Mouse (Mus musculus) kidney, postnatal 0 days (tissue): ENCODE data around the gene Eif4g1. TPM values are rescaled to one million over a fixed set of nuclear protein-coding genes. Genes with fewer than 3 reads are reported as not detected.

Experiments used
- ATAC-seq: fragments of 200-750 bp; cut with Nextera tagmentation; replicated peaks from 2 replicates; pipeline ENCODE4 v1.8.0; 2017; ENCODE audit warnings: low read depth, moderate number of reproducible peaks, moderate TSS enrichment, moderate library complexity; ENCODE audit not compliant: low FRiP score
- DNase-seq: peaks from one replicate; pipeline ENCODE4 v3.0.0-alpha.2; 2016; ENCODE audit warnings: low spot score
- H3K27ac ChIP-seq: fragments of 300-500 bp; sonication (generic); 2 replicates; pipeline ENCODE4 v1.5.1; 2014; ENCODE audit warnings: mild to moderate bottlenecking
- H3K27me3 ChIP-seq: fragments of 300-500 bp; sonication (generic); 2 replicates; pipeline ENCODE4 v1.6.1; 2014; ENCODE audit warnings: low read length, mixed read lengths; ENCODE audit not compliant: insufficient read depth
- H3K36me3 ChIP-seq: fragments of 300-500 bp; sonication (generic); 2 replicates; pipeline ENCODE4 v1.6.1; 2014; ENCODE audit warnings: low read length, mixed read lengths; ENCODE audit not compliant: insufficient read depth
- H3K4me1 ChIP-seq: fragments of 300-500 bp; sonication (generic); replicated peaks from 2 replicates; pipeline ENCODE4 v1.6.1; 2014; ENCODE audit warnings: antibody characterized with exemption, low read length, mixed read lengths; ENCODE audit not compliant: insufficient read depth
- H3K4me2 ChIP-seq: fragments of 300-500 bp; sonication (generic); 2 replicates; pipeline ENCODE4 v1.6.1; 2014; ENCODE audit warnings: mild to moderate bottlenecking, low read length, moderate library complexity, mixed read lengths
- H3K4me3 ChIP-seq: fragments of 300-500 bp; sonication (generic); replicated peaks from 2 replicates; pipeline ENCODE4 v1.5.1; 2014; ENCODE audit warnings: low read depth, low read length
- H3K9ac ChIP-seq: fragments of 300-500 bp; sonication (generic); 2 replicates; pipeline ENCODE4 v1.6.1; 2014; ENCODE audit warnings: low read depth, low read length
- H3K9me3 ChIP-seq: fragments of 300-500 bp; sonication (generic); replicated peaks from 2 replicates; pipeline ENCODE4 v1.6.1; 2016; ENCODE audit warnings: low read length, inconsistent platforms, mixed read lengths
- CTCF ChIP-seq: IDR thresholded peaks from 2 replicates; pipeline ENCODE4 v1.5.1; 2016; ENCODE audit warnings: antibody characterized with exemption, low read depth, mild to moderate bottlenecking, moderate library complexity
- WGBS: fragments of 180-500 bp; shearing (Covaris S2); extraction: QIAGEN DNeasy Blood & Tissue Kit; methylation state at CpG from one replicate; pipeline ENCODE4 v1.1.7; 2014; 5-methylcytosine and 5-hydroxymethylcytosine counted together
- polyA plus RNA-seq: library from polyadenylated mRNA; unstranded; fragments of >200 nt; fragmentation: Nextera tagmentation; extraction: Ambion mirVana; gene quantifications from 2 replicates; pipeline ENCODE4 v1.2.1, GENCODE M21; 2015

The Eif4g1 gene
- polyA plus RNA-seq, 1 experiment from 2014 or later: 115 TPM

GRCm38 (mm10) chr16:20708220-20708938 lies 40.3 kb downstream of the Eif4g1 start:
- no peak overlapping the region for H3K4me3 ChIP-seq
- no peak for TF ChIP-seq CTCF
- H3K4me1 ChIP-seq: no peaks in the 10 kb centered on the region
- peaks cover 17% of the 10 kb centered on the region; the same call in 1 of the 2 replicates for H3K36me3 ChIP-seq
- H3K9ac ChIP-seq: no peak overlapping the region
- H3K9me3 ChIP-seq: no peaks in the 10 kb centered on the region
- ATAC-seq (no peak), DNase-seq (no peak)
- no peak overlapping the region for H3K4me2 ChIP-seq
- H3K27me3 ChIP-seq: no peaks in the 10 kb centered on the region
- H3K27ac ChIP-seq: no peak overlapping the region
- WGBS: 93% methylated on average over 21 of the region's 21 CpGs

- Histone ChIP-seq H3K4me3 (no peak overlapping the region), H3K27me3 (no peaks in the 10 kb centered on the region), H3K27ac (no peak overlapping the region), H3K4me2 (no peak overlapping the region), H3K9ac (no peak overlapping the region), H3K36me3 (peaks cover 17% of the 10 kb centered on the region; the same call in 1 of the 2 replicates), H3K4me1 (no peaks in the 10 kb centered on the region), H3K9me3 (no peaks in the 10 kb centered on the region)
- ATAC-seq (no peak), DNase-seq (peak; percentile 55)
- peak; percentile 72 for TF ChIP-seq CTCF
- 75% methylated on average over 19 of the region's 19 CpGs for WGBS
Observed at GRCm38 (mm10) chr16:20708939-20709734, 41.0 kb downstream of the Eif4g1 start.

- no peaks in the 10 kb centered on the region for H3K27me3 ChIP-seq
- H3K27ac ChIP-seq: no peak overlapping the region
- TF ChIP-seq CTCF: no peak
- peaks cover 8% of the 10 kb centered on the region for H3K4me1 ChIP-seq
- no peak overlapping the region for H3K9ac ChIP-seq
- H3K4me2 ChIP-seq: no peak overlapping the region
- WGBS: 90% methylated on average over 11 of the region's 11 CpGs
- no peaks in the 10 kb centered on the region for H3K9me3 ChIP-seq
- no peak overlapping the region for H3K4me3 ChIP-seq
- peaks cover 17% of the 10 kb centered on the region; the same call in 1 of the 2 replicates for H3K36me3 ChIP-seq
- no peak for ATAC-seq
- DNase-seq: no peak
Observed at GRCm38 (mm10) chr16:20710370-20710769, 42.3 kb downstream of the Eif4g1 start.

GRCm38 (mm10) chr16:20710810-20711209 lies 42.7 kb downstream of the Eif4g1 start:
- Histone ChIP-seq H3K4me2 (no peak overlapping the region), H3K4me1 (peaks cover 9% of the 10 kb centered on the region), H3K36me3 (peaks cover 17% of the 10 kb centered on the region; the same call in 1 of the 2 replicates), H3K27ac (no peak overlapping the region), H3K27me3 (no peaks in the 10 kb centered on the region), H3K4me3 (no peak overlapping the region), H3K9me3 (no peaks in the 10 kb centered on the region), H3K9ac (no peak overlapping the region)
- peak; percentile 18; the same call in 1 of the 2 replicates for TF ChIP-seq CTCF
- ATAC-seq (no peak), DNase-seq (no peak)
- WGBS: 87% methylated on average over 4 of the region's 4 CpGs

- no peak for DNase-seq
- no peak overlapping the region for H3K9ac ChIP-seq
- TF ChIP-seq CTCF: no peak
- no peak overlapping the region for H3K4me3 ChIP-seq
- no peaks in the 10 kb centered on the region for H3K9me3 ChIP-seq
- H3K4me2 ChIP-seq: no peak overlapping the region
- peaks cover 9% of the 10 kb centered on the region for H3K4me1 ChIP-seq
- ATAC-seq: no peak
- no peaks in the 10 kb centered on the region for H3K27me3 ChIP-seq
- peaks cover 17% of the 10 kb centered on the region; the same call in 1 of the 2 replicates for H3K36me3 ChIP-seq
- WGBS: 77% methylated on average over 9 of the region's 9 CpGs
- H3K27ac ChIP-seq: no peak overlapping the region
Observed at GRCm38 (mm10) chr16:20712190-20712589, 44.1 kb downstream of the Eif4g1 start.

GRCm38 (mm10) chr16:20712889-20713288 lies 44.8 kb downstream of the Eif4g1 start:
- H3K4me1 ChIP-seq: peaks cover 9% of the 10 kb centered on the region
- WGBS: 92% methylated on average over 7 of the region's 7 CpGs
- no peaks in the 10 kb centered on the region for H3K9me3 ChIP-seq
- H3K36me3 ChIP-seq: peaks cover 15% of the 10 kb centered on the region; the same call in 1 of the 2 replicates
- H3K4me3 ChIP-seq: no peak overlapping the region
- H3K27ac ChIP-seq: no peak overlapping the region
- no peak overlapping the region for H3K9ac ChIP-seq
- no peak for TF ChIP-seq CTCF
- no peaks in the 10 kb centered on the region for H3K27me3 ChIP-seq
- no peak overlapping the region for H3K4me2 ChIP-seq
- no peak for DNase-seq
- ATAC-seq: no peak
